Mouse (Mus musculus): ENCODE measurements around the gene Fastkd5.
"Not testable (repeated sequence)": the region's sequence is repeated elsewhere in the genome, so short reads cannot be mapped to it uniquely, and the experiment has no call there.

Fastkd5 gene

GRCm38 (mm10) chr2:130629839-130630203 is at the start of gene Fastkd5, which contains the start of gene Ubox5:
Gene Fastkd5, minus strand, starts transcription at chr2:130630027.
Gene Ubox5, minus strand, starts transcription at chr2:130630038.
- DNase-seq (ENCODE audit: low read depth, low spot score): peak; percentile 79

GRCm38 (mm10) chr2:130679154-130679553 is 49.3 kb upstream of the Fastkd5 start:
- no peak for DNase-seq (ENCODE audit: low read depth, low spot score)

- DNase-seq (ENCODE audit: low read depth, low spot score): no peak
These were observed 47.4 kb upstream of the Fastkd5 start for GRCm38 (mm10) chr2:130677211-130677610.

GRCm38 (mm10) chr2:130667559-130667958 is 37.7 kb upstream of the Fastkd5 start, which contains the start of gene Itpa:
Gene Itpa, plus strand, starts transcription at chr2:130667610.
- DNase-seq (ENCODE audit: low read depth, low spot score): peak; percentile 92

GRCm38 (mm10) chr2:130664102-130664701 is 34.4 kb upstream of the Fastkd5 start, which contains the start of gene Ddrgk1:
Gene Ddrgk1, minus strand, starts transcription at chr2:130664659.
- DNase-seq (ENCODE audit: low read depth, low spot score): peak; percentile 96

GRCm38 (mm10) chr2:130663342-130663741 is 33.5 kb upstream of the Fastkd5 start:
- no peak for DNase-seq (ENCODE audit: low read depth, low spot score)

GRCm38 (mm10) chr2:130658530-130658929 is 28.7 kb upstream of the Fastkd5 start:
- DNase-seq (ENCODE audit: low read depth, low spot score): no peak

- no peak for DNase-seq (ENCODE audit: low read depth, low spot score)
These were observed 27.7 kb upstream of the Fastkd5 start for GRCm38 (mm10) chr2:130657541-130657940.

GRCm38 (mm10) chr2:130656536-130656935 is 26.7 kb upstream of the Fastkd5 start:
- DNase-seq (ENCODE audit: low read depth, low spot score): no peak

- no peak for DNase-seq (ENCODE audit: low read depth, low spot score)
These were observed 26.0 kb upstream of the Fastkd5 start for GRCm38 (mm10) chr2:130655660-130656339.

- DNase-seq (ENCODE audit: low read depth, low spot score): no peak
These were observed 23.9 kb upstream of the Fastkd5 start for GRCm38 (mm10) chr2:130653760-130654159.

- DNase-seq (ENCODE audit: low read depth, low spot score): no peak
These were observed 23.5 kb upstream of the Fastkd5 start for GRCm38 (mm10) chr2:130653303-130653702.

GRCm38 (mm10) chr2:130649028-130649427 is 19.2 kb upstream of the Fastkd5 start:
- DNase-seq (ENCODE audit: low read depth, low spot score): not testable (repeated sequence)

GRCm38 (mm10) chr2:130645198-130645597 is 15.4 kb upstream of the Fastkd5 start:
- no peak for DNase-seq (ENCODE audit: low read depth, low spot score)

GRCm38 (mm10) chr2:130642684-130643369 is 13.0 kb upstream of the Fastkd5 start, which contains the start of gene Lzts3:
Gene Lzts3, minus strand, starts transcription at chr2:130642803.
- peak; percentile 89 for DNase-seq (ENCODE audit: low read depth, low spot score)

- DNase-seq (ENCODE audit: low read depth, low spot score): no peak
These were observed 12.4 kb upstream of the Fastkd5 start for GRCm38 (mm10) chr2:130642197-130642660.

GRCm38 (mm10) chr2:130641351-130642025 is 11.7 kb upstream of the Fastkd5 start:
- DNase-seq (ENCODE audit: low read depth, low spot score): no peak

GRCm38 (mm10) chr2:130639276-130639675 is 9.4 kb upstream of the Fastkd5 start:
- no peak for DNase-seq (ENCODE audit: low read depth, low spot score)

- DNase-seq (ENCODE audit: low read depth, low spot score): no peak
These were observed 8.3 kb upstream of the Fastkd5 start for GRCm38 (mm10) chr2:130638101-130638611.

- DNase-seq (ENCODE audit: low read depth, low spot score): peak; percentile 17
These were observed 6.0 kb upstream of the Fastkd5 start for GRCm38 (mm10) chr2:130635847-130636246.

- DNase-seq (ENCODE audit: low read depth, low spot score): peak; percentile 53
These were observed 5.0 kb upstream of the Fastkd5 start for GRCm38 (mm10) chr2:130634739-130635411.

All from mesoderm, embryonic 11.5 days (tissue).